Mouse (Mus musculus): ENCODE data around the gene Vmn2r9. TPM values are rescaled to one million over a fixed set of nuclear protein-coding genes. Genes with fewer than 3 reads are reported as not detected.
"Not testable (repeated sequence)": the region's sequence is repeated elsewhere in the genome, so short reads cannot be mapped to it uniquely, and the experiment has no call there.

Gene Vmn2r9
- not detected in 2 replicates for polyA plus RNA-seq (2014; fragmentation: Nextera tagmentation; extraction: Ambion mirVana)

DNA sequence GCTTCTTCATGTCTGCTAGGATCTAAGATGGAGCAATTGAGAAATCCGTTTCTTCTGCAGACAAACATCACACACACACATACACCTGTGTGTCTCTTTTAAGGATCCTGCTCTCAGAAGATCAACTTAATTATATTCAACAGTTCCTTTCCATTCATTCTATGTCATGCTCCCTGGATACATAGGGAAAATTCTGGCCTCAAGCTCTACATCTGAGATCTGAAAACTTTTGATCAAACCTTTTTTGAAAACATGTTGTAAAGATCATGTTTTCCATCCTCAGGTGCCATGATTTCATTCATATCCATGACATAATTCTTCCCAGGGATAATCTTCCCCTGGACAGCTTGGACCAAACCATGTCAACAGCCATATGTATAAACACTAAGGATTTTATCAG is at the start of gene Vmn2r9:
Gene Vmn2r9, minus strand, starts transcription at position 101 of the 400 bp plus-strand sequence.
- H3K9ac ChIP-seq (ENCODE audit: low read length); H3K36me3 ChIP-seq (ENCODE audit: control insufficient read depth, insufficient read depth, low read length); H3K9me3 ChIP-seq (ENCODE audit: control insufficient read depth, low read length); ATAC-seq (replicated peaks; ENCODE audit: low FRiP score, low TSS enrichment, low read depth); H3K27ac ChIP-seq (ENCODE audit: low read depth); DNase-seq (ENCODE audit: low spot score); H3K4me3 ChIP-seq (ENCODE audit: low read depth, low read length); H3K27me3 ChIP-seq (replicated peaks; ENCODE audit: control insufficient read depth, insufficient read depth, low read length); H3K4me1 ChIP-seq (replicated peaks; ENCODE audit: control insufficient read depth, insufficient read depth, low read length); H3K4me2 ChIP-seq (ENCODE audit: low read length): not testable (repeated sequence)
- 52% methylated on average over 1 of the region's 1 CpGs for WGBS

DNA sequence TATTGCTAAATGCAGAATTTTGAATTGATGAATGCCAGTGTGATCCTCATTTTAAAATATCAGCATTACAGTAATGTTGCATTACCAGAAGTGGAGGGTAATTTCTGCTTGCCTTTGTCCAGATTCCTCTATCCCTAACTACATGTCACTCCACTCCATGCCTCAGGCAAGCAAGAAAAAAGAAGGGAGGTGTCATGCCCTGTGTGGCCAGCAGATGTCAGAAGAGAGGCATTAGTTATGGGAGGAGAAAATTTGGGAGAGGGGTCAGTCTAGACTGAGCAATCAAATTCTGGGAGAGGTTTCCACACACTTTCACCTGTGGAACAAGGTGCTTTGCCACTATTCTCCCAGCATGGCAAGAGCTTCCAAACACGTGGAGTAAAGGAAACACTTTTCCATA is 14.3 kb upstream of the Vmn2r9 start:
- not testable (repeated sequence) for ATAC-seq (replicated peaks; ENCODE audit: low FRiP score, low TSS enrichment, low read depth); H3K9ac ChIP-seq (ENCODE audit: low read length); H3K4me2 ChIP-seq (ENCODE audit: low read length); H3K36me3 ChIP-seq (ENCODE audit: control insufficient read depth, insufficient read depth, low read length); H3K4me1 ChIP-seq (replicated peaks; ENCODE audit: control insufficient read depth, insufficient read depth, low read length); H3K27me3 ChIP-seq (replicated peaks; ENCODE audit: control insufficient read depth, insufficient read depth, low read length); H3K4me3 ChIP-seq (ENCODE audit: low read depth, low read length); H3K27ac ChIP-seq (ENCODE audit: low read depth); H3K9me3 ChIP-seq (ENCODE audit: control insufficient read depth, low read length)
- peak; percentile 70 for DNase-seq (ENCODE audit: low spot score)
- 7% methylated on average over 1 of the region's 1 CpGs for WGBS

DNA sequence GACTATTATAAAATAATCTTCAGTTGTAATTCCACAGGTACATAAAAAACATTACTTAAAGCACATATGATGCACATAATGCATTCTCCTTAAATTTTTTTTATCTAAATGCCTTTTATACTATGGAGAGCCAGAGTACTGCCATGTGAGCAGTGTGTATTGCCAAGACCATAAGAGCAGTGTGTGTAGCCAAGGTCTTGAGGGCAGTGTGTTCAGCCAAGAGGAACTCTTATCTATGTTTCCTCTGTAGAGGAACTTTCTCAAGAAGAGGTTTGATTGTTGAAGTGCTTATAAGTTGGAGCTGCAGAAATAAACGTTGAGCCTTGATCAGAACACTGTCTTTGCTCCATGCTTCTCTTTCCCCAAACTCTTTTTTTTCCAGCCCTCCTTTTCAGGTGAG is 2.9 kb downstream of the Vmn2r9 start:
- Histone ChIP-seq H3K27ac (ENCODE audit: low read depth) (no peak overlapping the region), H3K4me2 (ENCODE audit: low read length) (no peak overlapping the region), H3K4me1 (replicated peaks; ENCODE audit: control insufficient read depth, insufficient read depth, low read length) (no peaks in the 10 kb centered on the region), H3K4me3 (ENCODE audit: low read depth, low read length) (no peak overlapping the region), H3K36me3 (ENCODE audit: control insufficient read depth, insufficient read depth, low read length) (no peaks in the 10 kb centered on the region), H3K9me3 (ENCODE audit: control insufficient read depth, low read length) (no peaks in the 10 kb centered on the region), H3K9ac (ENCODE audit: low read length) (no peak overlapping the region), H3K27me3 (replicated peaks; ENCODE audit: control insufficient read depth, insufficient read depth, low read length) (no peaks in the 10 kb centered on the region)
- DNase-seq (ENCODE audit: low spot score): no peak
- no peak for ATAC-seq (replicated peaks; ENCODE audit: low FRiP score, low TSS enrichment, low read depth)
- WGBS: 34% methylated on average over 1 of the region's 1 CpGs

DNA sequence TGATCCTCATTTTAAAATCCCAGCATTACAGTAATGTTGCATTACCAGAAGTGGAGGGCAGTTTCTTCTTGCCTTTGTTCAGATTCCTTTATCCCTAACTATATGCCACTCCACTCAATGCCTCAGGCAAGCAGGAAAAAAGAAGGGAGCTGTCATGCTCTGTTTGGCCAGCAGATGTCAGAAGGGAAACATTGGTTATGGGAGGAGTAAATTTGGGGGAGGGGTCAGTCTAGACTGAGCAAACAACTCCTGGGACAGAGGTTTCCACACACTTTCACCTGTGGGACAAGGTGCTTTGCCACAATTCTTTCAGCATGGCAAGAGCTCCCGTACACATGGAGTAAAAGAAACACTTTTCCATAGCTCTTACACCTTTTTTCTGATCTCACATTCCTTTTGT is 16.2 kb downstream of the Vmn2r9 start:
- H3K27ac ChIP-seq (ENCODE audit: low read depth): no peak overlapping the region
- no peaks in the 10 kb centered on the region for H3K36me3 ChIP-seq (ENCODE audit: control insufficient read depth, insufficient read depth, low read length)
- no peak overlapping the region for H3K4me3 ChIP-seq (ENCODE audit: low read depth, low read length)
- no peaks in the 10 kb centered on the region for H3K27me3 ChIP-seq (replicated peaks; ENCODE audit: control insufficient read depth, insufficient read depth, low read length)
- H3K4me1 ChIP-seq (replicated peaks; ENCODE audit: control insufficient read depth, insufficient read depth, low read length): no peaks in the 10 kb centered on the region
- H3K9me3 ChIP-seq (ENCODE audit: control insufficient read depth, low read length): no peaks in the 10 kb centered on the region
- WGBS: 65% methylated on average over 1 of the region's 1 CpGs
- ATAC-seq (replicated peaks; ENCODE audit: low FRiP score, low TSS enrichment, low read depth): no peak
- no peak overlapping the region for H3K9ac ChIP-seq (ENCODE audit: low read length)
- H3K4me2 ChIP-seq (ENCODE audit: low read length): no peak overlapping the region
- DNase-seq (ENCODE audit: low spot score): no peak

DNA sequence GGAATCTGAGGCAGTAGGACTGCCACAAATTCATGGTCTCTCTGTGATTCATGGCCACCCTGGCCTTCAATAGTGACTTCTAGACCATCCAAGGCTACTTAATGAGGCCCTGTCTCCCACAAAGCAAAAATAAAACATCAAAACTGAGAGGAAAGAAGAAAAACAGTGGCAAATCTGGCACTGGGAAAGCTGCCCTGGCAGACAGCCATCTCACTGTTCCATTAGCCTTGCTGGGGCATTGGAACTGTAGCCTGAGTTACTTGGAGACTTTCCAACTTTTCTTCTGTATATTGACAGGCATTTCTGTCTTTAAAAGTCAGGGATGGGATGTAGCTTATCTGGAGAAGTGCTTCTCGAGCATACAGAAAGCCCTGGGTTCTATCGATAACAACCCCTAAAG is 29.1 kb downstream of the Vmn2r9 start:
- Histone ChIP-seq H3K27ac (ENCODE audit: low read depth) (no peak overlapping the region), H3K27me3 (replicated peaks; ENCODE audit: control insufficient read depth, insufficient read depth, low read length) (no peaks in the 10 kb centered on the region), H3K4me2 (ENCODE audit: low read length) (no peak overlapping the region), H3K9ac (ENCODE audit: low read length) (no peak overlapping the region), H3K9me3 (ENCODE audit: control insufficient read depth, low read length) (no peaks in the 10 kb centered on the region), H3K4me3 (ENCODE audit: low read depth, low read length) (no peak overlapping the region), H3K36me3 (ENCODE audit: control insufficient read depth, insufficient read depth, low read length) (no peaks in the 10 kb centered on the region), H3K4me1 (replicated peaks; ENCODE audit: control insufficient read depth, insufficient read depth, low read length) (no peaks in the 10 kb centered on the region)
- 87% methylated on average over 2 of the region's 2 CpGs for WGBS
- DNase-seq (ENCODE audit: low spot score) (no peak), ATAC-seq (replicated peaks; ENCODE audit: low FRiP score, low TSS enrichment, low read depth) (no peak)

DNA sequence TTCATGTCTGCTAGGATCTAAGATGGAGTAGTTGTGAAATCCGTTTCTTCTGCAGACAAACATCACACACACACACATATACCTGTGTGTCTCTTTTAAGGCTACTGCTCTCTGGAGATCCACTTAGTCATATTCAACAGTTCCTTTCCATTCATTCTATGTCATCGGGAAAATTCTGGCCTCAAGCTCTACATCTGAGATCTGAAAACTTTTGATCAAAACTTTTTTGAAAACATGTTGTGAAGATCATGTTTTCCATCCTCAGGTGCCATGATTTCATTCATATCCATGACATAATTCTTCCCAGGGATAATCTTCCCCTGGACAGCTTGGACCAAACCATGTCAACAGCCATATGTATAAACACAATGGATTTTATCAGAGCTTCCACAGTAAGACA is 43.7 kb downstream of the Vmn2r9 start, which contains the start of gene Vmn2r8:
Gene Vmn2r8, minus strand, starts transcription at position 101 of the 400 bp plus-strand sequence.
- not testable (repeated sequence) for ATAC-seq (replicated peaks; ENCODE audit: low FRiP score, low TSS enrichment, low read depth)
- 73% methylated on average over 2 of the region's 2 CpGs for WGBS

DNA sequence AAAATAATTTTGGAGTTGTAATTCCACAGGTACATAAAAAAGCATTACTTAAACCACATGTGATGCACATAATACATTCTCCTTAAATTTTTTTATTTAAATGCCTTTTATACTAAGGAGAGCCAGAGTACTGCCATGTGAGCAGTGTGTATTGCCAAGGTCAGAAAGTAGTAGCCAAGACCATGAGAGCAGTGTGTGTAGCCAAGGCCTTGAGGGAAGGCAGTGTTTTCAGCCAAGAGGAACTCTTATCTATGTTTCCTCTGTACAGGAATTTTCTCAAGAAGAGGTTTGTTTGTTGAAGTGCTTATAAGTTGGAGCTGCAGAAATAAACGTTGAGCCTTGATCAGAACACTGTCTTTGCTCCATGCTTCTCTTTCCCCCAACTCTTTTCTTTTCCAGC is 48.8 kb downstream of the Vmn2r9 start:
- ATAC-seq (replicated peaks; ENCODE audit: low FRiP score, low TSS enrichment, low read depth): no peak

More for the DNA sequence above, 43.7 kb downstream of the Vmn2r9 start, which contains the start of gene Vmn2r8:
- not testable (repeated sequence) for H3K36me3 ChIP-seq (ENCODE audit: control insufficient read depth, insufficient read depth, low read length); H3K4me1 ChIP-seq (replicated peaks; ENCODE audit: control insufficient read depth, insufficient read depth, low read length); H3K4me2 ChIP-seq (ENCODE audit: low read length); H3K27ac ChIP-seq (ENCODE audit: low read depth); H3K27me3 ChIP-seq (replicated peaks; ENCODE audit: control insufficient read depth, insufficient read depth, low read length); H3K9ac ChIP-seq (ENCODE audit: low read length); DNase-seq (ENCODE audit: low spot score); H3K9me3 ChIP-seq (ENCODE audit: control insufficient read depth, low read length); H3K4me3 ChIP-seq (ENCODE audit: low read depth, low read length)

DNA sequence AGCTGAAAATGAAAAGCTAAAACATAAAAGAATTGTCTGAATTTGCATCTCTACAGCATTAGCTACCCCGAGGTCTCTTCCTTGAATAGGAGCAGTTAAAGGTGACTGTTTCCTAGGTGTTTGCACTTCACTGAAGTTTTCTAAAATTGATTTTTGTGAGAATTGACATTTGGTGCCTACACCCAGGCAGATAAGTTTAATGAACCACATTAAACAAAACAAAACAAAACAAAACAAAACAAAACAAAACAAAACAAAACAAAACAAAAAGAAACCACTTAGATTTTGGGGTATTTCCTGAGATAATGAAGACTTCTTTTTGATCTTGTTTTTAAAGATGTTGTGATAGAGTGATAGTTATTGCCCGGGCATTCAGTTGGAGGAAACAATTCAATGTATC is 57.1 kb downstream of the Vmn2r9 start, which contains the start of gene Tmed11:
Gene Tmed11, minus strand, starts transcription at position 101 of the 400 bp plus-strand sequence.
- H3K4me3 ChIP-seq (ENCODE audit: low read depth, low read length); H3K4me1 ChIP-seq (replicated peaks; ENCODE audit: control insufficient read depth, insufficient read depth, low read length); H3K36me3 ChIP-seq (ENCODE audit: control insufficient read depth, insufficient read depth, low read length); H3K9me3 ChIP-seq (ENCODE audit: control insufficient read depth, low read length); H3K9ac ChIP-seq (ENCODE audit: low read length); H3K27me3 ChIP-seq (replicated peaks; ENCODE audit: control insufficient read depth, insufficient read depth, low read length); DNase-seq (ENCODE audit: low spot score); ATAC-seq (replicated peaks; ENCODE audit: low FRiP score, low TSS enrichment, low read depth); H3K27ac ChIP-seq (ENCODE audit: low read depth); H3K4me2 ChIP-seq (ENCODE audit: low read length): not testable (repeated sequence)
- 67% methylated on average over 2 of the region's 2 CpGs for WGBS

More for the DNA sequence above, 48.8 kb downstream of the Vmn2r9 start:
- no peaks in the 10 kb centered on the region for H3K36me3 ChIP-seq (ENCODE audit: control insufficient read depth, insufficient read depth, low read length)
- H3K4me3 ChIP-seq (ENCODE audit: low read depth, low read length): no peak overlapping the region
- H3K9me3 ChIP-seq (ENCODE audit: control insufficient read depth, low read length): no peaks in the 10 kb centered on the region
- 23% methylated on average over 1 of the region's 1 CpGs for WGBS
- H3K4me2 ChIP-seq (ENCODE audit: low read length): no peak overlapping the region
- no peaks in the 10 kb centered on the region for H3K27me3 ChIP-seq (replicated peaks; ENCODE audit: control insufficient read depth, insufficient read depth, low read length)
- H3K27ac ChIP-seq (ENCODE audit: low read depth): no peak overlapping the region
- no peak overlapping the region for H3K9ac ChIP-seq (ENCODE audit: low read length)
- no peak for DNase-seq (ENCODE audit: low spot score)
- H3K4me1 ChIP-seq (replicated peaks; ENCODE audit: control insufficient read depth, insufficient read depth, low read length): no peaks in the 10 kb centered on the region

DNA sequence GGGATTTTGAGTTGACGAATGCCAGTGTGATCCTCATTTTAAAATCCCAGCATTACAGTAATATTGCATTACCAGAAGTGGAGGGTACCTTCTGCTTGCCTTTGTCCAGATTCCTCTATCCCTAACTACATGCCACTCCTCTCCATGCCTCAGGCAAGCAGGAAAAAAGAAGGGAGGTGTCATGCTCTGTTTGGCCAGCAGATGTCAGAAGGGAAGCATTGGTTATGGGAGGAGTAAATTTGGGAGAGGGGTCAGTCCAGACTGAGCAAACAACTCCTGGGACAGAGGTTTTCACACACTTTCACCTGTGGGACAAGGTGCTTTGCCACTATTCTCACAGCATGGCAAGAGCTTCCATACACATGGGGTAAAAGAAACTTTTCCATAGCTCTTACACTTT is 62.0 kb downstream of the Vmn2r9 start:
- WGBS: 41% methylated on average over 1 of the region's 1 CpGs
- H3K27me3 ChIP-seq (replicated peaks; ENCODE audit: control insufficient read depth, insufficient read depth, low read length); DNase-seq (ENCODE audit: low spot score): not testable (repeated sequence)

More for the DNA sequence above, 62.0 kb downstream of the Vmn2r9 start:
- H3K9me3 ChIP-seq (ENCODE audit: control insufficient read depth, low read length); H3K27ac ChIP-seq (ENCODE audit: low read depth); ATAC-seq (replicated peaks; ENCODE audit: low FRiP score, low TSS enrichment, low read depth); H3K4me1 ChIP-seq (replicated peaks; ENCODE audit: control insufficient read depth, insufficient read depth, low read length); H3K36me3 ChIP-seq (ENCODE audit: control insufficient read depth, insufficient read depth, low read length); H3K4me3 ChIP-seq (ENCODE audit: low read depth, low read length); H3K9ac ChIP-seq (ENCODE audit: low read length); H3K4me2 ChIP-seq (ENCODE audit: low read length): not testable (repeated sequence)
